ENCODE assay signal across 18 mouse cellular contexts in the genomic region with DNA sequence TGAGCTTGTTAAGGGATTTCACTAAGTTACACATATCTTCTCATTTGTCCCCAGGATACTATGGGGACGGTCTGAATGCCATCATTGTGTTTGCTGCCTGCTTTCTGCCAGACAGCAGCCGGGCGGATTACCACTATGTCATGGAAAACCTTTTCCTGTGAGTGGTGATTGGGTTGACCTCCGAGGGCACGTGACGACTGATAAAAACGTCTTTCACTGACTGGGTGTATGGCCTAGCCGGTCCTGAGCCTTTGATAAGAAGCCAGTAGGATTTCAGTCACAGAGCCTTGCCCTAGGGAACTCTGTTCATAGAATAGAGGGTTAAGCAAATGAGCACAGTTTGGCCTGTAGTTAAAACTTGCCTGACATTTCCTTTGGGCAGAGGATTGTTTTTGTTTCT.
DNase-seq lines count a peak whose midpoint lies in the region; ATAC-seq lines count a peak whose summit lies in the region.
"Had no signal": no experiment of that assay in that cellular context is flagged by ENCODE, and none has a peak within 500 bp of the region (broad histone marks: within the 10 kb centered on the region; RNA-seq: fewer than 3 reads in every experiment).

No protein-coding gene starts in this region.

- H3K4me1 ChIP-seq in midbrain, embryonic 12.5 days, result no peaks in the 10 kb centered on the region
- no peaks in the 10 kb centered on the region for H3K4me1 ChIP-seq in midbrain, embryonic 10.5 days
- H3K4me1 ChIP-seq in heart, embryonic 13.5 days, result peaks cover 13% of the 10 kb centered on the region
- no peaks in the 10 kb centered on the region for H3K4me1 ChIP-seq in stomach, embryonic 14.5 days (ENCODE audit: control insufficient read depth, insufficient read depth, low read length)
- H3K4me1 ChIP-seq: hindbrain, embryonic 15.5 days; limb, embryonic 12.5 days had no signal

- ATAC-seq in midbrain, embryonic 12.5 days (ENCODE audit: low FRiP score, low read depth), result peak; percentile 66; the same call in 1 of the 2 replicates
- peak; percentile 63; the same call in 1 of the 2 replicates for ATAC-seq in heart, embryonic 13.5 days (ENCODE audit: extremely low read depth, insufficient number of reproducible peaks, low FRiP score, low TSS enrichment)
- peak; percentile 67; the same call in 1 of the 2 replicates for ATAC-seq in stomach, embryonic 14.5 days (ENCODE audit: insufficient number of reproducible peaks, insufficient read depth, low FRiP score, low read depth)
- ATAC-seq: Patski had no signal

- H3K4me3 ChIP-seq in midbrain, embryonic 12.5 days, result no peak overlapping the region
- no peak overlapping the region for H3K4me3 ChIP-seq in midbrain, embryonic 10.5 days
- H3K4me3 ChIP-seq in heart, embryonic 13.5 days, result no peak overlapping the region
- H3K4me3 ChIP-seq in stomach, embryonic 14.5 days (ENCODE audit: low read depth, low read length), result no peak overlapping the region
- H3K4me3 ChIP-seq: hindbrain, embryonic 15.5 days; limb, embryonic 12.5 days had no signal

- no peaks in the 10 kb centered on the region for H3K27me3 ChIP-seq in midbrain, embryonic 12.5 days
- no peaks in the 10 kb centered on the region for H3K27me3 ChIP-seq in midbrain, embryonic 10.5 days (ENCODE audit: low read depth, poor library complexity, severe bottlenecking)
- H3K27me3 ChIP-seq in heart, embryonic 13.5 days (replicated peaks), result peaks cover 23% of the 10 kb centered on the region
- no peaks in the 10 kb centered on the region for H3K27me3 ChIP-seq in stomach, embryonic 14.5 days (ENCODE audit: control insufficient read depth, insufficient read depth, low read length)
- H3K27me3 ChIP-seq: hindbrain, embryonic 15.5 days; limb, embryonic 12.5 days; Patski had no signal

- no peaks in the 10 kb centered on the region for H3K9me3 ChIP-seq in midbrain, embryonic 12.5 days
- no peaks in the 10 kb centered on the region for H3K9me3 ChIP-seq in midbrain, embryonic 10.5 days (replicated peaks)
- H3K9me3 ChIP-seq in heart, embryonic 13.5 days, result no peaks in the 10 kb centered on the region
- H3K9me3 ChIP-seq in stomach, embryonic 14.5 days (ENCODE audit: control insufficient read depth, low read depth, low read length), result no peaks in the 10 kb centered on the region
- H3K9me3 ChIP-seq: hindbrain, embryonic 15.5 days; limb, embryonic 12.5 days had no signal

- no peak overlapping the region for H3K27ac ChIP-seq in midbrain, embryonic 12.5 days (replicated peaks)
- no peak overlapping the region for H3K27ac ChIP-seq in midbrain, embryonic 10.5 days (replicated peaks)
- H3K27ac ChIP-seq in heart, embryonic 13.5 days (replicated peaks), result peak overlapping the region; percentile 55; the same call in 1 of the 2 replicates
- no peak overlapping the region for H3K27ac ChIP-seq in stomach, embryonic 14.5 days (ENCODE audit: low read length)
- H3K27ac ChIP-seq: hindbrain, embryonic 15.5 days; limb, embryonic 12.5 days had no signal

- peak; percentile 10 for DNase-seq in adrenal gland, postnatal 10 days
- DNase-seq in adrenal gland, adult 18-20 months (ENCODE audit: low spot score in 2 of 2), result no peak
- no peak for DNase-seq in midbrain, embryonic 10.5 days (ENCODE audit: low spot score)
- DNase-seq in lung, postnatal 25 days (ENCODE audit: low spot score), result no peak
- no peak for DNase-seq in layer of hippocampus, adult 11-12 months (ENCODE audit: low spot score)
- DNase-seq: cerebellum, adult 11 months; cerebellum, postnatal 36 days; gastrocnemius, postnatal 25 days; kidney, adult 11 months; kidney, postnatal 36 days; lung, adult 2 months; thymus, adult 18-20 months had no signal

- no peaks in the 10 kb centered on the region for H3K36me3 ChIP-seq in midbrain, embryonic 12.5 days
- no peaks in the 10 kb centered on the region for H3K36me3 ChIP-seq in midbrain, embryonic 10.5 days
- no peaks in the 10 kb centered on the region for H3K36me3 ChIP-seq in heart, embryonic 13.5 days
- H3K36me3 ChIP-seq in stomach, embryonic 14.5 days (ENCODE audit: control insufficient read depth, insufficient read depth, low read length), result no peaks in the 10 kb centered on the region
- H3K36me3 ChIP-seq: hindbrain, embryonic 15.5 days; limb, embryonic 12.5 days had no signal

- WGBS in midbrain, embryonic 12.5 days, result 47% methylated on average over 8 of the region's 8 CpGs
- WGBS in midbrain, embryonic 10.5 days, result 59% methylated on average over 8 of the region's 8 CpGs
- 7% methylated on average over 8 of the region's 8 CpGs for WGBS in heart, embryonic 13.5 days
- WGBS in stomach, embryonic 14.5 days, result 34% methylated on average over 8 of the region's 8 CpGs

- no peak overlapping the region for H3K9ac ChIP-seq in midbrain, embryonic 12.5 days (replicated peaks)
- no peak overlapping the region for H3K9ac ChIP-seq in heart, embryonic 13.5 days
- no peak overlapping the region for H3K9ac ChIP-seq in stomach, embryonic 14.5 days (replicated peaks; ENCODE audit: low read depth, low read length)
- H3K9ac ChIP-seq: hindbrain, embryonic 15.5 days; limb, embryonic 12.5 days had no signal

- H3K4me2 ChIP-seq in midbrain, embryonic 12.5 days (replicated peaks), result no peak overlapping the region
- no peak overlapping the region for H3K4me2 ChIP-seq in heart, embryonic 13.5 days
- H3K4me2 ChIP-seq in stomach, embryonic 14.5 days (replicated peaks; ENCODE audit: low read depth, low read length), result no peak overlapping the region
- H3K4me2 ChIP-seq: hindbrain, embryonic 15.5 days; limb, embryonic 12.5 days had no signal
